Mouse (Mus musculus): ENCODE data around the gene Rsg1.

DNA sequence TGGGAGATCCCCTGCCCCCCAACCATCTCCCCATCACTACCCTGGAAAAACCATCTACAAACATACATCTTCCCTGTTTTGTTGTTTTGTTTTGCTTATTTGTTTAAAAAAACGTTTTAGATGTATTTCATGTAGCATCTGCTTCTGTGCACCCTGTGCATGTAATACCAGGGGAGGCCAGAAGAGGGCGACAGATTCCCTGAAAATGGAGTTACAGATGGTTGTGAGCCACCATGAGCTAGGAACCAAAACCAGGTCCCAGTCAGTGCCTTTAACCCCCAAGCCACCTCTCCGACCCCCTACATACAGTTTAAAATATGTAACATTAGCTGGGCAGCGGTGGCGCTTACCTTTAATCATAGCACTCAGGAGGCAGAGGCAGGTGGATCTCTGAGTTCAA, 43.7 kb downstream of the Rsg1 start:
- no peak for TF ChIP-seq CTCF (IDR thresholded peaks at IDR 0.05; ENCODE audit: extremely low read depth, insufficient read depth, insufficient read length, insufficient replicate concordance)
- no peak for TF ChIP-seq POLR2A (IDR thresholded peaks at IDR 0.05; ENCODE audit: low read depth, low read length)
